Mouse (Mus musculus): ENCODE results near the gene Tmem120b. TPM values are rescaled to one million over a fixed set of nuclear protein-coding genes. Genes with fewer than 3 reads are reported as not detected.
A peak's percentile ranks its signal among the peaks of the same experiment; 100 is the strongest.

Tmem120b gene
- total and polyA plus RNA-seq, 3 experiments, result 0.53 to 0.93 TPM; not detected in 1

DNA sequence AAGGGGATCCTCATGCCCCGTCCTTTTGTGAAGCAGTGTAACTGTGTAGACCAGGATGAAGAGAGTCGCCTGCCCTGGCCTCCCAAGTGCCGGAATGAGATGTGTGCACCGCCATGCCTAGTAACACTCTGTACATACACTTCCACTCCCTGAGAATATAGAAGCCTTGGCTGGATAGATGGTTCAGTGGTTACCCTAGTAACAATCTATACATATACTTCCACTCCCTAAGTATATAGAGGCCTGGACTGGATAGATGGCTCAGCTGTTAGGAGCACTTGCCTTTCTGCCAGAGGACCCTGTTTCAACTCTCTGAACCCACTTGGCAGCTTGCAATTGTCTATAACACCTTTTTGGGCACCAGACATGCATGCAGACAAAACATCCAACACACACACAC is 33.1 kb upstream of the Tmem120b start:
- TF ChIP-seq GATA1 (IDR thresholded peaks at IDR 0.05; ENCODE audit: borderline replicate concordance, low read length) (no peak), GATA2 (IDR thresholded peaks at IDR 0.05; ENCODE audit: borderline replicate concordance, low read depth, low read length) (no peak), CTCF (IDR thresholded peaks at IDR 0.05; ENCODE audit: low read depth, low read length) (no peak), POLR2AphosphoS5 (IDR thresholded peaks at IDR 0.05; ENCODE audit: insufficient replicate concordance, low read depth, low read length) (no peak), TAL1 (conservative IDR thresholded peaks at IDR 0.05; ENCODE audit: low read depth, low read length) (no peak)
- Histone ChIP-seq H3K4me3 (ENCODE audit: low read depth, low read length) (no peak overlapping the region), H3K9me3 (replicated peaks) (no peaks in the 10 kb centered on the region), H3K36me3 (replicated peaks) (peaks cover 18% of the 10 kb centered on the region), H3K4me1 (ENCODE audit: insufficient read depth, low read depth, low read length) (peaks cover 20% of the 10 kb centered on the region), H3K27me3 (ENCODE audit: insufficient read depth, low read length) (peaks cover 4% of the 10 kb centered on the region)
- ATAC-seq (ENCODE audit: extremely low read depth, insufficient number of reproducible peaks, low FRiP score, poor library complexity, severe bottlenecking) (no peak), DNase-seq (ENCODE audit: low spot score) (no peak)

DNA sequence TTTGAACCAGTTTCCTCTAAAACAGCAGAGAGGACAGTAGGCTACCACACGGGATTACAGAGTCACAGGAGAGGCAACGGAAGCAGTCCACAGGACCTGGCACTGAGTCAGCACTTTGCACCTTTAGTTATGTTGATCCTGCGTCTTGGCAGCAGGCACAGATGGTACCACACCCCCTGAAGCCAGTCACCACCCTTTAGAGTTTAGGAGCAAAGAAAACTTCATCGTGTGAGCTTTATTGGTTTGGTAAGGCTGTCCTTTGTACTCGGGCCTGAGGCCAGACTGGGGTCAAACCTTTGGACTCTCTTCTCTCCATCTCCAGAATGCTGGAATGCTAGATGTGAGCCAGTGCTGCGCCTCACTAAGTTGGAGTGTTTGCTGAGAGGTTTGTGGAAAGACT is 32.7 kb upstream of the Tmem120b start:
- no peak for DNase-seq (ENCODE audit: low spot score)
- ATAC-seq (ENCODE audit: extremely low read depth, insufficient number of reproducible peaks, low FRiP score, poor library complexity, severe bottlenecking), result no peak
- no peaks in the 10 kb centered on the region for H3K9me3 ChIP-seq (replicated peaks)
- no peak overlapping the region for H3K4me3 ChIP-seq (ENCODE audit: low read depth, low read length)
- peaks cover 22% of the 10 kb centered on the region for H3K4me1 ChIP-seq (ENCODE audit: insufficient read depth, low read depth, low read length)
- peaks cover 14% of the 10 kb centered on the region for H3K36me3 ChIP-seq (replicated peaks)
- TF ChIP-seq POLR2AphosphoS5 (IDR thresholded peaks at IDR 0.05; ENCODE audit: insufficient replicate concordance, low read depth, low read length), result no peak
- TF ChIP-seq TAL1 (conservative IDR thresholded peaks at IDR 0.05; ENCODE audit: low read depth, low read length), result no peak
- TF ChIP-seq CTCF (IDR thresholded peaks at IDR 0.05; ENCODE audit: low read depth, low read length), result no peak
- TF ChIP-seq GATA1 (IDR thresholded peaks at IDR 0.05; ENCODE audit: borderline replicate concordance, low read length), result no peak
- TF ChIP-seq GATA2 (IDR thresholded peaks at IDR 0.05; ENCODE audit: borderline replicate concordance, low read depth, low read length), result no peak
- H3K27me3 ChIP-seq (ENCODE audit: insufficient read depth, low read length), result peaks cover 5% of the 10 kb centered on the region

- ATAC-seq (ENCODE audit: extremely low read depth, insufficient number of reproducible peaks, low FRiP score, poor library complexity, severe bottlenecking), result no peak
- no peak for TF ChIP-seq POLR2AphosphoS5 (IDR thresholded peaks at IDR 0.05; ENCODE audit: insufficient replicate concordance, low read depth, low read length)
- TF ChIP-seq GATA1 (IDR thresholded peaks at IDR 0.05; ENCODE audit: borderline replicate concordance, low read length), result no peak
- TF ChIP-seq CTCF (IDR thresholded peaks at IDR 0.05; ENCODE audit: low read depth, low read length), result no peak
- TF ChIP-seq TAL1 (conservative IDR thresholded peaks at IDR 0.05; ENCODE audit: low read depth, low read length), result no peak
- no peak for TF ChIP-seq GATA2 (IDR thresholded peaks at IDR 0.05; ENCODE audit: borderline replicate concordance, low read depth, low read length)
Observed at GRCm38 (mm10) chr5:123038115-123038514, 30.1 kb upstream of the Tmem120b start.

DNA sequence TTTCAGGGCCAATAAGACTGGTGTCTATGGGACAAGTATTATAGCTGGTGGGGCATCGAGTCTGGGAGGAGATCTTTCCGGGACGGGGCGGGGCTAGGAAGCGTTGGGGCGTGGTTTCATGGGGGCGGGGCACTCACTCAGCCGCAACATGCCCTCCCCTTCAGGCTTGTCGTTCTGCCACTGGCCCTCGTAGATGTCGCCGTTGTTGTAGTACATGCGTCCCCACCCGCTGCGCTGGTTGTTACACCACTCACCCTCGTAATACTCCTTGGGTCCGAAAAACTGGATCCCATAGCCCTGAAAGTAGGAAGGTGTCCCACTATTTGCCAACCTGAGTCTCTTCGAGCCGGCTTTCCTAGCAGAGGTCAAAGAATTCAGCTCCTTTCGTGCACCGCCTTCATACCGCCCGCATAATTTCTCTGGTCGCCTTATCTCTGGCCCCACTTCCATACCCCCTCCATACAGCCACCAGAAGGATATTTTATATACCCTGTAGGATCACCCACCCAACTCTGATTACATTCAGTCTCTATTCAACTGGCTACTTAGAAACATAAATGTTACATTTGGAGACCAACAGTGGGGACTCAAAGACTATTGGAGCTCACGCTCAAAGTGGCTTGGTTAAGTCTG is 29.0 kb upstream of the Tmem120b start:
- no peaks in the 10 kb centered on the region for H3K9me3 ChIP-seq (replicated peaks)
- TF ChIP-seq CTCF (IDR thresholded peaks at IDR 0.05; ENCODE audit: low read depth, low read length), result no peak
- TF ChIP-seq POLR2AphosphoS5 (IDR thresholded peaks at IDR 0.05; ENCODE audit: insufficient replicate concordance, low read depth, low read length), result no peak
- no peak for TF ChIP-seq GATA2 (IDR thresholded peaks at IDR 0.05; ENCODE audit: borderline replicate concordance, low read depth, low read length)
- TF ChIP-seq TAL1 (conservative IDR thresholded peaks at IDR 0.05; ENCODE audit: low read depth, low read length), result no peak
- no peak for TF ChIP-seq GATA1 (IDR thresholded peaks at IDR 0.05; ENCODE audit: borderline replicate concordance, low read length)
- H3K36me3 ChIP-seq (replicated peaks), result no peaks in the 10 kb centered on the region
- H3K4me1 ChIP-seq (ENCODE audit: insufficient read depth, low read depth, low read length), result peaks cover 27% of the 10 kb centered on the region
- H3K4me3 ChIP-seq (ENCODE audit: low read depth, low read length), result peak overlapping the region; percentile 61; the same call in 1 of the 2 replicates
- ATAC-seq (ENCODE audit: extremely low read depth, insufficient number of reproducible peaks, low FRiP score, poor library complexity, severe bottlenecking) (peak; percentile 8; the same call in 1 of the 2 replicates), DNase-seq (ENCODE audit: low spot score) (peak; percentile 67)
- H3K27me3 ChIP-seq (ENCODE audit: insufficient read depth, low read length), result peaks cover 13% of the 10 kb centered on the region

More at GRCm38 (mm10) chr5:123038115-123038514, 30.1 kb upstream of the Tmem120b start:
- no peak overlapping the region for H3K4me3 ChIP-seq (ENCODE audit: low read depth, low read length)
- no peak for DNase-seq (ENCODE audit: low spot score)
- no peaks in the 10 kb centered on the region for H3K9me3 ChIP-seq (replicated peaks)
- peaks cover 29% of the 10 kb centered on the region for H3K4me1 ChIP-seq (ENCODE audit: insufficient read depth, low read depth, low read length)
- H3K27me3 ChIP-seq (ENCODE audit: insufficient read depth, low read length), result peaks cover 13% of the 10 kb centered on the region
- H3K36me3 ChIP-seq (replicated peaks), result no peaks in the 10 kb centered on the region

DNA sequence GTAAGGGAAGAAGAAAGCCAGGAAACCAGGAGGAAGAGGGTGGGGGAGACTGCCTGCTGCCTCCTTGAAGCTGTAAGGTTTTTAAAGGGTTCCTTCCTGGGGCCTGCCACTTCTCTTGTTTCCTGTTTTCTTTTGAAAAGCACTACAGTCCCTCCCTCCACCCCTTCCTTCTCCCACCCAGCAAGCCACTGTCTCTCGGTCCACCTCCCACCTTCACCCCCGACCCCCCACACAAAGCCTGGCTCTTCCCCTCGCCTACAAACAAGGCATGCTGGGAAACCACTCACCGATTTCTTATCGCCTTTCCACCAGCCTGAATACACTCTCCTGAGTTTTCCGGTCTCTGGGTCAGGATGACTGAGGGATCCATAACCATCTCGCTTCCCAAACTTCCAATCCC is 27.4 kb upstream of the Tmem120b start:
- ATAC-seq (ENCODE audit: extremely low read depth, insufficient number of reproducible peaks, low FRiP score, poor library complexity, severe bottlenecking), result no peak
- H3K9me3 ChIP-seq (replicated peaks), result no peaks in the 10 kb centered on the region
- no peaks in the 10 kb centered on the region for H3K36me3 ChIP-seq (replicated peaks)
- peaks cover 23% of the 10 kb centered on the region for H3K4me1 ChIP-seq (ENCODE audit: insufficient read depth, low read depth, low read length)
- H3K4me3 ChIP-seq (ENCODE audit: low read depth, low read length), result no peak overlapping the region
- H3K27me3 ChIP-seq (ENCODE audit: insufficient read depth, low read length), result peaks cover 13% of the 10 kb centered on the region
- DNase-seq (ENCODE audit: low spot score), result no peak
- TF ChIP-seq GATA1 (IDR thresholded peaks at IDR 0.05; ENCODE audit: borderline replicate concordance, low read length) (no peak), GATA2 (IDR thresholded peaks at IDR 0.05; ENCODE audit: borderline replicate concordance, low read depth, low read length) (no peak), TAL1 (conservative IDR thresholded peaks at IDR 0.05; ENCODE audit: low read depth, low read length) (no peak)

- H3K9me3 ChIP-seq (replicated peaks), result no peaks in the 10 kb centered on the region
- ATAC-seq (ENCODE audit: extremely low read depth, insufficient number of reproducible peaks, low FRiP score, poor library complexity, severe bottlenecking) (no peak), DNase-seq (ENCODE audit: low spot score) (no peak)
- H3K27me3 ChIP-seq (ENCODE audit: insufficient read depth, low read length), result peaks cover 27% of the 10 kb centered on the region
- H3K36me3 ChIP-seq (replicated peaks), result no peaks in the 10 kb centered on the region
- H3K4me3 ChIP-seq (ENCODE audit: low read depth, low read length), result no peak overlapping the region
- H3K4me1 ChIP-seq (ENCODE audit: insufficient read depth, low read depth, low read length), result peaks cover 18% of the 10 kb centered on the region
- TF ChIP-seq GATA2 (IDR thresholded peaks at IDR 0.05; ENCODE audit: borderline replicate concordance, low read depth, low read length) (no peak), GATA1 (IDR thresholded peaks at IDR 0.05; ENCODE audit: borderline replicate concordance, low read length) (no peak), TAL1 (conservative IDR thresholded peaks at IDR 0.05; ENCODE audit: low read depth, low read length) (no peak), POLR2AphosphoS5 (IDR thresholded peaks at IDR 0.05; ENCODE audit: insufficient replicate concordance, low read depth, low read length) (no peak), CTCF (IDR thresholded peaks at IDR 0.05; ENCODE audit: low read depth, low read length) (peak; percentile 45; the same call in 1 of the 2 replicates)
Observed at GRCm38 (mm10) chr5:123043856-123044255, 24.4 kb upstream of the Tmem120b start.

Data from G1E (cell line).